In genomic region chr8:125355059-125355509, GRCm38 (mm10) we compare ENCODE assay signal across 13 mouse cellular contexts.
A peak's percentile ranks its signal among the peaks of the same experiment; 100 is the strongest.
DNase-seq lines count a peak whose midpoint lies in the region; ATAC-seq and TF ChIP-seq lines count a peak whose summit lies in the region.
"Had no signal": no experiment of that assay in that cellular context is flagged by ENCODE, and none has a peak within 500 bp of the region (broad histone marks: within the 10 kb centered on the region; RNA-seq: fewer than 3 reads in every experiment).

No protein-coding gene starts in this region.

- no peak overlapping the region for H3K9ac ChIP-seq in forebrain, embryonic 15.5 days (replicated peaks)
- H3K9ac ChIP-seq in forebrain, embryonic 11.5 days (ENCODE audit: low read length), result no peak overlapping the region
- H3K9ac ChIP-seq in midbrain, embryonic 11.5 days (ENCODE audit: low read length), result no peak overlapping the region
- no peak overlapping the region for H3K9ac ChIP-seq in midbrain, embryonic 16.5 days (ENCODE audit: low read depth, low read length)
- 0 out of 2 replicates have a peak overlapping the region, but pooled peaks have one; percentile 15 for H3K9ac ChIP-seq in hindbrain, embryonic 13.5 days
- H3K9ac ChIP-seq in midbrain, postnatal 0 days (replicated peaks; ENCODE audit: low read length, poor library complexity, severe bottlenecking), result no peak overlapping the region

- DNase-seq in forebrain, embryonic 11.5 days (ENCODE audit: low spot score), result no peak
- DNase-seq in midbrain, embryonic 11.5 days (ENCODE audit: low spot score, missing footprints), result no peak
- peak; percentile 75 for DNase-seq in midbrain, postnatal 0 days (ENCODE audit: low spot score)
- DNase-seq in ovary, postnatal 10 days (ENCODE audit: low spot score), result no peak
- no peak for DNase-seq in layer of hippocampus, adult 2 months (ENCODE audit: low spot score in 2 of 2)
- DNase-seq: cerebellum, adult 11 months; gastrocnemius, postnatal 10 days; kidney, postnatal 4 days; lung, adult 2 months had no signal

- no peak for TF ChIP-seq CTCF in midbrain, postnatal 0 days (IDR thresholded peaks at IDR 0.05)
- TF ChIP-seq CTCF in layer of hippocampus, adult 2 months (conservative IDR thresholded peaks at IDR 0.05), result no peak

- 37% methylated on average over 7 of the region's 7 CpGs for WGBS in forebrain, embryonic 15.5 days
- WGBS in forebrain, embryonic 11.5 days, result 50% methylated on average over 7 of the region's 7 CpGs
- 45% methylated on average over 7 of the region's 7 CpGs for WGBS in midbrain, embryonic 11.5 days
- WGBS in midbrain, embryonic 16.5 days, result 35% methylated on average over 7 of the region's 7 CpGs
- 59% methylated on average over 7 of the region's 7 CpGs for WGBS in hindbrain, embryonic 13.5 days
- WGBS in midbrain, postnatal 0 days, result 28% methylated on average over 7 of the region's 7 CpGs

- no peaks in the 10 kb centered on the region for H3K36me3 ChIP-seq in forebrain, embryonic 15.5 days
- no peaks in the 10 kb centered on the region for H3K36me3 ChIP-seq in forebrain, embryonic 11.5 days (ENCODE audit: control insufficient read depth, insufficient read depth, low read length)
- no peaks in the 10 kb centered on the region for H3K36me3 ChIP-seq in midbrain, embryonic 11.5 days (ENCODE audit: control insufficient read depth, insufficient read depth, low read length)
- H3K36me3 ChIP-seq in midbrain, embryonic 16.5 days (ENCODE audit: control insufficient read depth, insufficient read depth, low read length), result no peaks in the 10 kb centered on the region
- H3K36me3 ChIP-seq in hindbrain, embryonic 13.5 days, result no peaks in the 10 kb centered on the region
- H3K36me3 ChIP-seq in midbrain, postnatal 0 days (ENCODE audit: insufficient read depth, low read length), result no peaks in the 10 kb centered on the region

- H3K9me3 ChIP-seq in forebrain, embryonic 15.5 days, result no peaks in the 10 kb centered on the region
- H3K9me3 ChIP-seq in forebrain, embryonic 11.5 days (ENCODE audit: control insufficient read depth, low read length), result no peaks in the 10 kb centered on the region; the same call in 1 of the 2 replicates
- H3K9me3 ChIP-seq in midbrain, embryonic 11.5 days (ENCODE audit: control insufficient read depth, low read length), result no peaks in the 10 kb centered on the region; the same call in 1 of the 2 replicates
- H3K9me3 ChIP-seq in midbrain, embryonic 16.5 days (replicated peaks; ENCODE audit: control insufficient read depth, low read length, poor library complexity, severe bottlenecking), result peaks cover under 1% of the 10 kb centered on the region; the same call in 1 of the 2 replicates
- H3K9me3 ChIP-seq in hindbrain, embryonic 13.5 days, result peaks cover 3% of the 10 kb centered on the region; the same call in 1 of the 2 replicates
- H3K9me3 ChIP-seq in midbrain, postnatal 0 days (ENCODE audit: low read length), result no peaks in the 10 kb centered on the region

- peaks cover 8% of the 10 kb centered on the region for H3K4me1 ChIP-seq in forebrain, embryonic 15.5 days
- H3K4me1 ChIP-seq in forebrain, embryonic 11.5 days (replicated peaks; ENCODE audit: control insufficient read depth, insufficient read depth, low read length), result no peaks in the 10 kb centered on the region; the same call in 1 of the 2 replicates
- H3K4me1 ChIP-seq in midbrain, embryonic 11.5 days (ENCODE audit: control insufficient read depth, insufficient read depth, low read length), result peaks cover 13% of the 10 kb centered on the region
- no peaks in the 10 kb centered on the region; the same call in 1 of the 2 replicates for H3K4me1 ChIP-seq in midbrain, embryonic 16.5 days (ENCODE audit: control insufficient read depth, insufficient read depth, low read length)
- H3K4me1 ChIP-seq in hindbrain, embryonic 13.5 days (replicated peaks), result peaks cover 22% of the 10 kb centered on the region
- no peaks in the 10 kb centered on the region for H3K4me1 ChIP-seq in midbrain, postnatal 0 days (ENCODE audit: insufficient read depth, low read length)

- no peak overlapping the region for H3K27ac ChIP-seq in forebrain, embryonic 15.5 days (replicated peaks)
- no peak overlapping the region for H3K27ac ChIP-seq in forebrain, embryonic 11.5 days (ENCODE audit: low read depth, low read length)
- no peak overlapping the region for H3K27ac ChIP-seq in midbrain, embryonic 11.5 days (ENCODE audit: low read depth, low read length)
- H3K27ac ChIP-seq in midbrain, embryonic 16.5 days (ENCODE audit: low read length), result no peak overlapping the region
- H3K27ac ChIP-seq in hindbrain, embryonic 13.5 days, result 0 out of 2 replicates have a peak overlapping the region, but pooled peaks have one; percentile 45
- H3K27ac ChIP-seq in midbrain, postnatal 0 days (ENCODE audit: low read depth, low read length), result no peak overlapping the region
- no peak overlapping the region for H3K27ac ChIP-seq in layer of hippocampus, adult 2 months

- H3K4me2 ChIP-seq in forebrain, embryonic 15.5 days (replicated peaks), result no peak overlapping the region
- H3K4me2 ChIP-seq in forebrain, embryonic 11.5 days (ENCODE audit: low read depth, low read length, severe bottlenecking), result no peak overlapping the region
- H3K4me2 ChIP-seq in midbrain, embryonic 11.5 days, result no peak overlapping the region
- no peak overlapping the region for H3K4me2 ChIP-seq in midbrain, embryonic 16.5 days (ENCODE audit: low read length)
- H3K4me2 ChIP-seq in hindbrain, embryonic 13.5 days, result no peak overlapping the region
- H3K4me2 ChIP-seq in midbrain, postnatal 0 days (ENCODE audit: low read depth, low read length, poor library complexity, severe bottlenecking), result no peak overlapping the region

- peak; percentile 43; the same call in 1 of the 2 replicates for ATAC-seq in forebrain, embryonic 15.5 days (replicated peaks)
- ATAC-seq in forebrain, embryonic 11.5 days (replicated peaks; ENCODE audit: low FRiP score), result no peak
- peak; percentile 50; the same call in 1 of the 2 replicates for ATAC-seq in midbrain, embryonic 11.5 days (ENCODE audit: low FRiP score)
- ATAC-seq in midbrain, embryonic 16.5 days, result no peak
- ATAC-seq in hindbrain, embryonic 13.5 days (ENCODE audit: low FRiP score), result no peak
- ATAC-seq in midbrain, postnatal 0 days (ENCODE audit: low FRiP score), result no peak

- peaks cover 3% of the 10 kb centered on the region; the same call in 1 of the 2 replicates for H3K27me3 ChIP-seq in forebrain, embryonic 15.5 days
- H3K27me3 ChIP-seq in forebrain, embryonic 11.5 days (ENCODE audit: control insufficient read depth, insufficient read depth, low read length), result no peaks in the 10 kb centered on the region
- no peaks in the 10 kb centered on the region for H3K27me3 ChIP-seq in midbrain, embryonic 11.5 days (ENCODE audit: control insufficient read depth, insufficient read depth, low read length)
- H3K27me3 ChIP-seq in midbrain, embryonic 16.5 days (ENCODE audit: control insufficient read depth, insufficient read depth, low read depth, low read length), result peaks cover 4% of the 10 kb centered on the region
- peaks cover 43% of the 10 kb centered on the region for H3K27me3 ChIP-seq in hindbrain, embryonic 13.5 days
- H3K27me3 ChIP-seq in midbrain, postnatal 0 days (ENCODE audit: insufficient read depth, low read length), result no peaks in the 10 kb centered on the region

- H3K4me3 ChIP-seq in forebrain, embryonic 15.5 days, result no peak overlapping the region
- no peak overlapping the region for H3K4me3 ChIP-seq in forebrain, embryonic 11.5 days (ENCODE audit: low read depth, low read length)
- H3K4me3 ChIP-seq in midbrain, embryonic 11.5 days (ENCODE audit: low read depth, low read length), result no peak overlapping the region
- no peak overlapping the region for H3K4me3 ChIP-seq in midbrain, embryonic 16.5 days (ENCODE audit: low read depth, low read length)
- H3K4me3 ChIP-seq in hindbrain, embryonic 13.5 days, result no peak overlapping the region
- H3K4me3 ChIP-seq in midbrain, postnatal 0 days (ENCODE audit: low read depth, low read length), result no peak overlapping the region
- H3K4me3 ChIP-seq in layer of hippocampus, adult 2 months, result no peak overlapping the region
- H3K4me3 ChIP-seq: erythroblast, embryonic 14.5 days had no signal

Comparison
In these comparisons a context has a peak if more than half of its experiments do, and no peak if none do; other contexts are left out.
1. ATAC-seq: peak in forebrain, embryonic 15.5 days (single experiment) and midbrain, embryonic 11.5 days (single experiment); none in forebrain, embryonic 11.5 days (single experiment), midbrain, embryonic 16.5 days (single experiment), hindbrain, embryonic 13.5 days (single experiment) and midbrain, postnatal 0 days (single experiment).